Mouse (Mus musculus) B cell, adult 2 months (primary cell): Measurements from ENCODE around the gene Abtb2.
A peak's percentile ranks its signal among the peaks of the same experiment; 100 is the strongest.

Source experiments
- DNase-seq, 2 experiments: peaks; one replicate each; pipeline ENCODE4 v3.0.0; 2022

The Abtb2 gene

GRCm38 (mm10) chr2:103747891-103748290 is 181.8 kb downstream of the Abtb2 start:
- no peak for DNase-seq

- no peak for DNase-seq
Measured at GRCm38 (mm10) chr2:103749091-103749490, 183.0 kb downstream of the Abtb2 start.

GRCm38 (mm10) chr2:103751771-103752170 is 185.7 kb downstream of the Abtb2 start:
- DNase-seq = no peak

GRCm38 (mm10) chr2:103754614-103755013 is 188.5 kb downstream of the Abtb2 start:
- DNase-seq = no peak

GRCm38 (mm10) chr2:103755458-103756085 is 189.5 kb downstream of the Abtb2 start:
- no peak for DNase-seq

- no peak for DNase-seq
Measured at GRCm38 (mm10) chr2:103760421-103760820, 194.3 kb downstream of the Abtb2 start.

GRCm38 (mm10) chr2:103760906-103761716 is 195.0 kb downstream of the Abtb2 start, which contains the start of gene Nat10:
Gene Nat10, minus strand, starts transcription at chr2:103761270.
- DNase-seq = peak; percentile 97 to 98

GRCm38 (mm10) chr2:103761993-103762392 is 195.9 kb downstream of the Abtb2 start:
- no peak for DNase-seq

- no peak for DNase-seq
Measured at GRCm38 (mm10) chr2:103762492-103762891, 196.4 kb downstream of the Abtb2 start.
